Mouse (Mus musculus) adrenal gland, postnatal 25 days (tissue): ENCODE data around the gene Rpl4. TPM values are rescaled to one million over a fixed set of nuclear protein-coding genes. Genes with fewer than 3 reads are reported as not detected.
"Not testable (repeated sequence)": the region's sequence is repeated elsewhere in the genome, so short reads cannot be mapped to it uniquely, and the experiment has no call there.

Experiments used
- DNase-seq: peaks from one replicate; pipeline ENCODE4 v3.0.0; 2021; ENCODE audit warnings: mixed read lengths
- microRNA-seq, 2 experiments: library from miRNA; unstranded; fragments of <30 nt; microRNA quantifications; one replicate each; pipeline ENCODE4 v1.2.0; 2021
- total RNA-seq: library from RNA; stranded (reverse); gene quantifications from 2 replicates; pipeline ENCODE4 v1.2.3, GENCODE M21; 2021

Rpl4 gene
- total RNA-seq, 1 experiment from 2014 or later, result 896 TPM

GRCm38 (mm10) chr9:64197524-64197923 lies 24.3 kb downstream of the Rpl4 start:
- DNase-seq, result no peak

GRCm38 (mm10) chr9:64198068-64198762 lies 25.0 kb downstream of the Rpl4 start:
- no peak for DNase-seq

GRCm38 (mm10) chr9:64198763-64199418 lies 25.7 kb downstream of the Rpl4 start:
- DNase-seq, result not testable (repeated sequence)

GRCm38 (mm10) chr9:64199897-64200296 lies 26.7 kb downstream of the Rpl4 start:
- no peak for DNase-seq

- no peak for DNase-seq
These were observed 29.2 kb downstream of the Rpl4 start for GRCm38 (mm10) chr9:64202331-64202730.

- DNase-seq, result no peak
These were observed 29.7 kb downstream of the Rpl4 start for GRCm38 (mm10) chr9:64202866-64203265.

- no peak for DNase-seq
These were observed 34.4 kb downstream of the Rpl4 start for GRCm38 (mm10) chr9:64207509-64208084.

GRCm38 (mm10) chr9:64214452-64214851 lies 41.3 kb downstream of the Rpl4 start:
- no peak for DNase-seq

DNA sequence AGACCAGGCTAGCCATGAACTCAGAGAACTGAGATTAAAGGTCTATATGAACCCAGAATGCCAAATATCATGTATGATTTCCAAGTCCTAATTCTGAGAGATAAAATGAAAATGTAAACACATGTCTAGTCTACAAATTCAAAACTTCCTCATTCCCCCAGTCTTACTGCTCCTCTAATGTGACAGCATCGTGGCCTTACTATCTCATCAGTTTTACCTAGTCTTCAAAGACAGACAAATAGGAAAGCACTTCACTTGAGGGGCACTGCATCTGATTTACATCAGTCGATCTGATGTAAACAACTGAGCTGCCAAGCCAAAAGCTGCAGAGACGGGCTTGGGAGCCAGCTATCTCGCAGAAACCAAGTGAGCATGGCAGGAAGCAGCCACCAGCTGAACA lies 42.9 kb downstream of the Rpl4 start:
- DNase-seq, result no peak

DNA sequence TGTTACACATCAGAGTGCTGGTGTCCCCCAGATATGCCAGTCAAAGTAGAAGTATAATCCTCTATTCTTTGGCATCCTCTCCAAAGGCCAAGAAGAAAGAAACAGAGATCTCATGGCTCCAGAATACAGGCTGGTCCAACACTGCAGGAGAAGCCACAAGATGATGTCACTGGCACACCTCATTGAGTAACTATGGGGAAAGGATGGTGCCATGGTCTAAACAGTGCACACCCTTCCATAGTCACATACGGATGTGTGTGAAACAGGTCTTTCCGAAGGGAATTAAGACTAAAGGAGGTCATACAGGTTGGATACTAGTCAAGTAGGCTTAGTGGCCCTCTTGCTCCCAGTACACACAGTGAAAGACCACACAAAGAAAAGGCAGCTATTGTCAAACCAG lies 43.5 kb downstream of the Rpl4 start:
- no peak for DNase-seq

DNA sequence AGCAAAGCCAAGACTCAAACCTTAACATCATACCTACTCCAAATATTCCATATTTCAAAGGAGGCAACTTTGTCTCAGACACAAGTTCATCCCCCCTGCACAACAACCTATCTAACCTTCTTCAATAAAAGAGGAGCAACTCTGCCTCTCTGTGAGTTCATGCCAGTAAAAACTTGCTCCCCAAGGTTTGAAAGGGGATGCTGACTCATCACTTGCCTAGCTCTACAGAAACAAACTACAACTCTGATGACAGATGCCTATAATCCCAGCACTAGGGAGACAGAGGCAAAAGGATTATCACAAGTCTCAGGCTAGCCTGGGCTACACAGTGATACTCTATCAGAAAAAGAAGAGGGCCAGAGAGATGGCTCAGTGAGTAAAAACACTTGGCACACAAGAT lies 44.7 kb downstream of the Rpl4 start:
- no peak for DNase-seq

GRCm38 (mm10) chr9:64219305-64219704 lies 46.1 kb downstream of the Rpl4 start:
- no peak for DNase-seq

DNA sequence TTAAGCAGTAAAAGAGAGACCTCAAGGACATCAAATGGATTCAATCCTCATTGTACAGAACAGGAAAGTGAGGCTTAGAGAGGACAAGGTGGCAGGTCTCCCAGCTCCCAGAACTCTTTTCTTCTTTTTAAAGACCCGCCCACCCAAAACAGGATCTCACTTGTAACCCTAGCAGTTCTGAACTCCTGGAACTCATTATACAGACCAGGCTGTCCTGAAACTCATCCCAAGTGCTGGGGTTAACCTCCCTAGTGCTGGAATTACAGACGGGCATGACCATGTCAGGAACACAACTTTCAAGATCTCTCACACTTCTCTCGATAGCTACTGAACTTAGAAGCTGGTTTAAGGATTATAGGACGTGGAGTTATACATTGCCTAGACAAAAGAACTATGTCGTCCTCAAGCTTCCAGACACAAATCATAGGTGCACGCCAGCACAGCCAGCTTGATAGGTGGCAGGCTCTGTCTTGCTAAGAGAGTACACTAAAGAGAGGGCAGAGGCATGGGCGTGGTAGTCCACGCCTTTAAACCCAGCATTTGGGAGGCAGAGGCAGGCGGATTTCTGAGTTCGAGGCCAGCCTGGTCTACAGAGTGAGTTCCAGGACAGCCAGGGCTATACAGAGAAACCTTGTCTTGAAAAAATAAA lies 46.7 kb downstream of the Rpl4 start:
- DNase-seq, result no peak

- DNase-seq, result no peak
These were observed 47.4 kb downstream of the Rpl4 start for GRCm38 (mm10) chr9:64220603-64221002.

GRCm38 (mm10) chr9:64221480-64221879 lies 48.3 kb downstream of the Rpl4 start:
- no peak for DNase-seq

DNA sequence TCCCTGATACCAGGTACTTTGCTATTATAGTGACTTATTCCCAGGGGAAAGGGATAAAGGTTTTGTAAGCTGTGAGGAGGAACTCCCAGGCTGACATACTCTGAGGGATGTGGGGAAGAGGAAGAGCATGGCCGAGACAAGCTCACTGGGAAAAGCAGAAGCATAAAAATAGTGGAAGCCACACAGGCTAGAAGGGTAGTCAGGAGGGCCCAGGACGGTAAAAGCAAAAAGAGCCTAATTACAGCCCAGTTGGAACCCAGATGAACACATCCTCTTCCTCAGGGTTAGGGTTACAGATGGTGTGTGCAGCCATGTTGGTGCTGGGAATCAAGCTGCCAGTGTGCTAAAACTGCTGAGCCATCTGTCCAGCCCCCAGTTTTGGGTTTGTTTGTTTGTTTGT lies 48.9 kb downstream of the Rpl4 start:
- DNase-seq, result no peak

DNA sequence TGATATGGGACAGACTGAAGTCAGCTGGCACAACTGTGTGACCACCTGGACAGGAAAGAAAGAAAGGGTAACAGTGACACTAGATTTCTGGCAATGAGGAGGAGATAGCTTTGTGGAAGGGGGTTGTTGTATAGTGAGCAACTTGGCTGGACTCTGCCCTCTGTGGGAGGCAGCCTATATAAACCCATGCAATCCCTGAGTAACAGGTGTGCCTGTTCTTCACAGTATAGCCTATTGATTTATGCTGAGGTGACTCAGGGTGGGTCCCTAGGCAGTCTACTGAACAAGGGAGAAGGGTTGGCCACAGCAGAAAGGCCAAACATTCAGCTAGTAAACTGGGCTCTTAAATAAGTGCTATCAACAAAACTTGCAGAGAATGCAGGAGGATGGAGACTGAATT lies 52.6 kb downstream of the Rpl4 start:
- DNase-seq, result no peak

GRCm38 (mm10) chr9:64227736-64228135 lies 54.6 kb downstream of the Rpl4 start:
- DNase-seq, result no peak

Small RNA genes within 50 kb of the gene (microRNA-seq; reads per million reads assigned to microRNA genes)
- 0 reads per million in 2 experiments for gene Gm24106

Other genes with a start within 250 kb of the Rpl4 start
- 12.9 and 13.6 TPM in 2 replicates for gene Smad6, start 151.3 kb upstream of the Rpl4 start, total RNA-seq
- gene Lctl, start 56.2 kb upstream of the Rpl4 start, total RNA-seq, result 0.95 and 1.5 TPM in 2 replicates
- gene Zwilch, start 271 bp upstream of the Rpl4 start, total RNA-seq, result 5.1 and 5.3 TPM in 2 replicates
- 23.2 and 25.0 TPM in 2 replicates for gene Snapc5, start 5.9 kb downstream of the Rpl4 start, total RNA-seq
- 2.6 and 2.9 TPM in 2 replicates for gene Uchl4, start 61.8 kb downstream of the Rpl4 start, total RNA-seq
- 65.4 and 68.3 TPM in 2 replicates for gene Map2k1, start 80.3 kb downstream of the Rpl4 start, total RNA-seq
- gene Tipin, start 108.2 kb downstream of the Rpl4 start, total RNA-seq, result 17.5 and 24.7 TPM in 2 replicates
- 20.5 and 22.6 TPM in 2 replicates for gene Dis3l, start 167.9 kb downstream of the Rpl4 start, total RNA-seq
- 0.29 and 0.97 TPM in 2 replicates for gene Megf11, start 212.3 kb downstream of the Rpl4 start, total RNA-seq